Mouse (Mus musculus): ENCODE measurements around the gene Klhl2.
A peak's percentile ranks its signal among the peaks of the same experiment; 100 is the strongest.

Gene Klhl2

GRCm38 (mm10) chr8:64769586-64769985 lies 80.2 kb downstream of the Klhl2 start:
- DNase-seq (ENCODE audit: low read depth, low spot score): no peak

GRCm38 (mm10) chr8:64768645-64769044 lies 81.2 kb downstream of the Klhl2 start:
- DNase-seq (ENCODE audit: low read depth, low spot score): no peak

GRCm38 (mm10) chr8:64767047-64767446 lies 82.8 kb downstream of the Klhl2 start:
- no peak for DNase-seq (ENCODE audit: low read depth, low spot score)

GRCm38 (mm10) chr8:64764075-64764474 lies 85.7 kb downstream of the Klhl2 start:
- no peak for DNase-seq (ENCODE audit: low read depth, low spot score)

GRCm38 (mm10) chr8:64762751-64763150 lies 87.1 kb downstream of the Klhl2 start:
- DNase-seq (ENCODE audit: low read depth, low spot score): no peak

- no peak for DNase-seq (ENCODE audit: low read depth, low spot score)
These were observed 88.4 kb downstream of the Klhl2 start for GRCm38 (mm10) chr8:64761430-64761829.

- DNase-seq (ENCODE audit: low read depth, low spot score): no peak
These were observed 91.9 kb downstream of the Klhl2 start for GRCm38 (mm10) chr8:64757956-64758355.

GRCm38 (mm10) chr8:64746215-64747058 lies 103.4 kb downstream of the Klhl2 start:
- no peak for DNase-seq (ENCODE audit: low read depth, low spot score)

- DNase-seq (ENCODE audit: low read depth, low spot score): no peak
These were observed 109.1 kb downstream of the Klhl2 start for GRCm38 (mm10) chr8:64740547-64741211.

- no peak for DNase-seq (ENCODE audit: low read depth, low spot score)
These were observed 110.9 kb downstream of the Klhl2 start for GRCm38 (mm10) chr8:64738916-64739315.

- DNase-seq (ENCODE audit: low read depth, low spot score): no peak
These were observed 113.0 kb downstream of the Klhl2 start for GRCm38 (mm10) chr8:64736767-64737323.

- no peak for DNase-seq (ENCODE audit: low read depth, low spot score)
These were observed 114.7 kb downstream of the Klhl2 start for GRCm38 (mm10) chr8:64735161-64735560.

- peak; percentile 99 for DNase-seq (ENCODE audit: low read depth, low spot score)
These were observed 116.4 kb downstream of the Klhl2 start, which contains the start of gene Msmo1 for GRCm38 (mm10) chr8:64733271-64733943. Msmo1 (minus strand) TSS chr8:64733792.

GRCm38 (mm10) chr8:64732596-64732995 lies 117.2 kb downstream of the Klhl2 start:
- DNase-seq (ENCODE audit: low read depth, low spot score): no peak

GRCm38 (mm10) chr8:64728156-64728555 lies 121.7 kb downstream of the Klhl2 start:
- no peak for DNase-seq (ENCODE audit: low read depth, low spot score)

GRCm38 (mm10) chr8:64726190-64726695 lies 123.6 kb downstream of the Klhl2 start:
- DNase-seq (ENCODE audit: low read depth, low spot score): no peak

- no peak for DNase-seq (ENCODE audit: low read depth, low spot score)
These were observed 126.6 kb downstream of the Klhl2 start for GRCm38 (mm10) chr8:64723206-64723605.

- no peak for DNase-seq (ENCODE audit: low read depth, low spot score)
These were observed 131.9 kb downstream of the Klhl2 start for GRCm38 (mm10) chr8:64717868-64718267.

- no peak for DNase-seq (ENCODE audit: low read depth, low spot score)
These were observed 137.3 kb downstream of the Klhl2 start for GRCm38 (mm10) chr8:64712499-64712898.

- DNase-seq (ENCODE audit: low read depth, low spot score): no peak
These were observed 138.3 kb downstream of the Klhl2 start for GRCm38 (mm10) chr8:64711544-64711943.

- no peak for DNase-seq (ENCODE audit: low read depth, low spot score)
These were observed 142.3 kb downstream of the Klhl2 start for GRCm38 (mm10) chr8:64707481-64707880.

GRCm38 (mm10) chr8:64703191-64703590 lies 146.6 kb downstream of the Klhl2 start:
- no peak for DNase-seq (ENCODE audit: low read depth, low spot score)
